Mouse (Mus musculus) MN1 (cell line): Measurements from ENCODE around the gene Anks1.

Experiments used
- DNase-seq: peaks from one replicate; pipeline ENCODE4 v3.0.0-alpha.2; 2016; ENCODE audit warnings: low spot score

Gene Anks1

GRCm38 (mm10) chr17:28093837-28094236 is 184.7 kb downstream of the Anks1 start:
- no peak for DNase-seq

- DNase-seq, result no peak
Measured at GRCm38 (mm10) chr17:28096418-28096817, 187.3 kb downstream of the Anks1 start.

- DNase-seq, result no peak
Measured at GRCm38 (mm10) chr17:28097308-28097707, 188.2 kb downstream of the Anks1 start.

GRCm38 (mm10) chr17:28099086-28099485 is 190.0 kb downstream of the Anks1 start:
- no peak for DNase-seq

- no peak for DNase-seq
Measured at GRCm38 (mm10) chr17:28100669-28101068, 191.6 kb downstream of the Anks1 start.

- DNase-seq, result no peak
Measured at GRCm38 (mm10) chr17:28101284-28101887, 192.3 kb downstream of the Anks1 start.

- DNase-seq, result no peak
Measured at GRCm38 (mm10) chr17:28101902-28102319, 192.8 kb downstream of the Anks1 start.

- no peak for DNase-seq
Measured at GRCm38 (mm10) chr17:28104416-28104815, 195.3 kb downstream of the Anks1 start.

- no peak for DNase-seq
Measured at GRCm38 (mm10) chr17:28106352-28106751, 197.2 kb downstream of the Anks1 start.

- DNase-seq, result no peak
Measured at GRCm38 (mm10) chr17:28107275-28107674, 198.2 kb downstream of the Anks1 start.

GRCm38 (mm10) chr17:28112266-28112665 is 203.2 kb downstream of the Anks1 start:
- no peak for DNase-seq
